Mouse (Mus musculus): ENCODE data around the gene Snx12.
"Not testable (repeated sequence)": the region's sequence is repeated elsewhere in the genome, so short reads cannot be mapped to it uniquely, and the experiment has no call there.

GRCm38 (mm10) chrX:101085211-101085610 is 137.2 kb downstream of the Snx12 start:
- not testable (repeated sequence) for TF ChIP-seq CTCF (IDR thresholded peaks at IDR 0.05; ENCODE audit: borderline replicate concordance, extremely low read depth, insufficient read depth, insufficient read length); POLR2A (IDR thresholded peaks at IDR 0.05; ENCODE audit: borderline replicate concordance, extremely low read depth, insufficient read depth, insufficient read length, poor library complexity, severe bottlenecking)
